Mouse (Mus musculus): ENCODE results near the gene 4833423E24Rik. TPM values are rescaled to one million over a fixed set of nuclear protein-coding genes. Genes with fewer than 3 reads are reported as not detected.

4833423E24Rik gene
- polyA plus RNA-seq, 1 experiment from 2014 or later, result not detected

- no peak for TF ChIP-seq CTCF (IDR thresholded peaks at IDR 0.05; ENCODE audit: low read depth)
- no peak for TF ChIP-seq EP300 (IDR thresholded peaks at IDR 0.05; ENCODE audit: low read depth)
- no peak for ATAC-seq
- H3K27ac ChIP-seq (ENCODE audit: low read depth), result no peak overlapping the region
These were observed 76.3 kb downstream of the 4833423E24Rik start for GRCm38 (mm10) chr2:85442546-85442945.

GRCm38 (mm10) chr2:85436351-85436750, 82.5 kb downstream of the 4833423E24Rik start, which contains the start of gene Olfr994:
Olfr994 (minus strand) TSS chr2:85436451.
- TF ChIP-seq CTCF (IDR thresholded peaks at IDR 0.05; ENCODE audit: low read depth), result no peak
- TF ChIP-seq EP300 (IDR thresholded peaks at IDR 0.05; ENCODE audit: low read depth), result no peak
- H3K4me3 ChIP-seq (ENCODE audit: low read depth, low read length), result no peak within 1 kb of the TSS
- H3K27ac ChIP-seq (ENCODE audit: low read depth), result no peak within 1 kb of the TSS
- no peaks in the 10 kb centered on the region for H3K36me3 ChIP-seq (replicated peaks; ENCODE audit: insufficient read depth, low read length)
- H3K27me3 ChIP-seq (ENCODE audit: insufficient read depth, low read length), result no peaks in the 10 kb centered on the region
- DNase-seq (no peak), ATAC-seq (no peak)
- no peaks in the 10 kb centered on the region for H3K4me1 ChIP-seq (ENCODE audit: insufficient read depth)
- 79% methylated on average over 3 of the region's 3 CpGs for WGBS (ENCODE audit: insufficient replicate concordance)
- no peak within 1 kb of the TSS for H3K9ac ChIP-seq (replicated peaks)
- no peaks in the 10 kb centered on the region for H3K9me3 ChIP-seq (ENCODE audit: low read length)
- H3K4me2 ChIP-seq (ENCODE audit: low read depth, low read length), result no peak within 1 kb of the TSS

More at GRCm38 (mm10) chr2:85442546-85442945, 76.3 kb downstream of the 4833423E24Rik start:
- Histone ChIP-seq H3K4me2 (ENCODE audit: low read depth, low read length) (no peak overlapping the region), H3K4me3 (ENCODE audit: low read depth, low read length) (no peak overlapping the region), H3K9me3 (ENCODE audit: low read length) (no peaks in the 10 kb centered on the region), H3K36me3 (replicated peaks; ENCODE audit: insufficient read depth, low read length) (no peaks in the 10 kb centered on the region), H3K9ac (replicated peaks) (no peak overlapping the region), H3K4me1 (ENCODE audit: insufficient read depth) (no peaks in the 10 kb centered on the region), H3K27me3 (ENCODE audit: insufficient read depth, low read length) (no peaks in the 10 kb centered on the region)
- DNase-seq, result no peak

Other genes starting within 250 kb of the 4833423E24Rik start
- gene Olfr987, start 179.7 kb downstream of the 4833423E24Rik start, polyA plus RNA-seq (2015; fragmentation: Nextera tagmentation; extraction: Ambion mirVana), result not detected in 2 replicates
- gene Olfr988, start 155.8 kb downstream of the 4833423E24Rik start, polyA plus RNA-seq (2015; fragmentation: Nextera tagmentation; extraction: Ambion mirVana), result not detected in 2 replicates
- not detected in 2 replicates for gene Olfr992, start 109.6 kb downstream of the 4833423E24Rik start, polyA plus RNA-seq (2015; fragmentation: Nextera tagmentation; extraction: Ambion mirVana)
- not detected in 2 replicates for gene Olfr993, start 104.1 kb downstream of the 4833423E24Rik start, polyA plus RNA-seq (2015; fragmentation: Nextera tagmentation; extraction: Ambion mirVana)
- not detected in 2 replicates for gene Olfr994, start 82.6 kb downstream of the 4833423E24Rik start, polyA plus RNA-seq (2015; fragmentation: Nextera tagmentation; extraction: Ambion mirVana)
- gene Olfr995, start 75.4 kb downstream of the 4833423E24Rik start, polyA plus RNA-seq (2015; fragmentation: Nextera tagmentation; extraction: Ambion mirVana), result not detected in 2 replicates
- gene Olfr996, start 60.2 kb upstream of the 4833423E24Rik start, polyA plus RNA-seq (2015; fragmentation: Nextera tagmentation; extraction: Ambion mirVana), result not detected in 2 replicates
- gene Olfr998, start 69.9 kb upstream of the 4833423E24Rik start, polyA plus RNA-seq (2015; fragmentation: Nextera tagmentation; extraction: Ambion mirVana), result not detected in 2 replicates
- not detected in 2 replicates for gene Olfr1000, start 92.9 kb upstream of the 4833423E24Rik start, polyA plus RNA-seq (2015; fragmentation: Nextera tagmentation; extraction: Ambion mirVana)
- not detected in 2 replicates for gene Olfr1002, start 131.7 kb upstream of the 4833423E24Rik start, polyA plus RNA-seq (2015; fragmentation: Nextera tagmentation; extraction: Ambion mirVana)
- gene Olfr154, start 145.4 kb upstream of the 4833423E24Rik start, polyA plus RNA-seq (2015; fragmentation: Nextera tagmentation; extraction: Ambion mirVana), result not detected in 2 replicates
- not detected in 2 replicates for gene Olfr1006, start 159.7 kb upstream of the 4833423E24Rik start, polyA plus RNA-seq (2015; fragmentation: Nextera tagmentation; extraction: Ambion mirVana)
- not detected in 2 replicates for gene Olfr1008, start 170.4 kb upstream of the 4833423E24Rik start, polyA plus RNA-seq (2015; fragmentation: Nextera tagmentation; extraction: Ambion mirVana)
- not detected in 2 replicates for gene Olfr1009, start 196.4 kb upstream of the 4833423E24Rik start, polyA plus RNA-seq (2015; fragmentation: Nextera tagmentation; extraction: Ambion mirVana)
- gene Olfr1012, start 243.7 kb upstream of the 4833423E24Rik start, polyA plus RNA-seq (2015; fragmentation: Nextera tagmentation; extraction: Ambion mirVana), result not detected in 2 replicates
- not detected in 2 replicates for gene Olfr1013, start 248.1 kb upstream of the 4833423E24Rik start, polyA plus RNA-seq (2015; fragmentation: Nextera tagmentation; extraction: Ambion mirVana)